Mouse (Mus musculus) heart, adult 2 months (tissue): ENCODE measurements around the gene Zan.

Experiments
- CTCF ChIP-seq: fragments of 200-600 bp; IDR thresholded peaks from 2 replicates; pipeline ENCODE4 v1.8.1; 2022; ENCODE audit warnings: antibody characterized with exemption, mild to moderate bottlenecking, moderate library complexity
- EP300 ChIP-seq: fragments of 200-500 bp; IDR thresholded peaks from 2 replicates; pipeline ENCODE4 v1.6.1; 2011; ENCODE audit warnings: low read depth, low read length, control low read depth; ENCODE audit not compliant: insufficient read depth
- POLR2A ChIP-seq: fragments of 200-500 bp; IDR thresholded peaks from 2 replicates; pipeline ENCODE4 v1.6.1; 2011; ENCODE audit warnings: mild to moderate bottlenecking, low read depth, low read length, control low read depth; ENCODE audit not compliant: insufficient read depth

- TF ChIP-seq CTCF: no peak
- no peak for TF ChIP-seq POLR2A
- TF ChIP-seq EP300: no peak
These were observed 33.9 kb upstream of the Zan start for GRCm38 (mm10) chr5:137510573-137511390.
